Mouse (Mus musculus) liver, adult 2 months (tissue): ENCODE results near the gene 4930402H24Rik. TPM values are rescaled to one million over a fixed set of nuclear protein-coding genes. Genes with fewer than 3 reads are reported as not detected.

ENCODE experiments used
- DNase-seq: peaks from one replicate; pipeline ENCODE4 v3.0.0-alpha.2; 2011; ENCODE audit warnings: low read depth, low spot score; ENCODE audit errors: extremely low read depth
- H3K27ac ChIP-seq: fragments of 200-500 bp; replicated peaks from 2 replicates; pipeline ENCODE4 v1.5.1; 2012; ENCODE audit warnings: low read depth, mild to moderate bottlenecking, control low read depth, inconsistent platforms, low read length; ENCODE audit not compliant: insufficient read depth
- H3K27me3 ChIP-seq: fragments of 200-500 bp; 2 replicates; pipeline ENCODE4 v1.6.1; 2012; ENCODE audit warnings: mild to moderate bottlenecking, moderate library complexity, low read length, inconsistent platforms; ENCODE audit not compliant: control insufficient read depth, insufficient read depth
- H3K36me3 ChIP-seq: fragments of 200-500 bp; 2 replicates; pipeline ENCODE4 v1.6.1; 2012; ENCODE audit warnings: low read length, inconsistent platforms; ENCODE audit not compliant: control insufficient read depth, insufficient read depth
- H3K4me1 ChIP-seq: fragments of 200-500 bp; 2 replicates; pipeline ENCODE4 v1.6.1; 2011; ENCODE audit warnings: low read length; ENCODE audit not compliant: control insufficient read depth, insufficient read depth
- H3K4me3 ChIP-seq: fragments of 200-500 bp; 2 replicates; pipeline ENCODE4 v1.5.1; 2011; ENCODE audit warnings: low read depth, mild to moderate bottlenecking, control low read depth, low read length, moderate library complexity; ENCODE audit not compliant: insufficient read depth
- H3K79me2 ChIP-seq: fragments of 200-500 bp; 2 replicates; pipeline ENCODE4 v1.6.1; 2012; ENCODE audit warnings: inconsistent platforms, mild to moderate bottlenecking, low read length, moderate library complexity; ENCODE audit not compliant: control insufficient read depth, insufficient read depth
- H3K9ac ChIP-seq: fragments of 200-500 bp; 2 replicates; pipeline ENCODE4 v1.6.1; 2012; ENCODE audit warnings: low read depth, mild to moderate bottlenecking, control low read depth, inconsistent platforms, low read length
- CTCF ChIP-seq: fragments of 200-500 bp; IDR thresholded peaks from 2 replicates; pipeline ENCODE4 v1.5.1; 2011; ENCODE audit warnings: low read depth, low read length, control low read depth
- POLR2A ChIP-seq: fragments of 200-500 bp; IDR thresholded peaks from 2 replicates; pipeline ENCODE4 v1.6.1; 2011; ENCODE audit warnings: low read length, control low read depth; ENCODE audit not compliant: insufficient read depth; ENCODE audit errors: extremely low read depth
- WGBS: fragments of 180-500 bp; shearing (Covaris S2); methylation state at CpG from one replicate; pipeline ENCODE4 v1.1.7; 2018; 5-methylcytosine and 5-hydroxymethylcytosine counted together
- polyA plus RNA-seq: library from polyadenylated mRNA; depleted of rRNA; stranded (reverse); fragments of >200 nt; gene quantifications from 2 replicates; pipeline ENCODE4 v1.2.3, GENCODE M21; 2012
- total RNA-seq: library from RNA; depleted of rRNA; stranded (reverse); fragments of >200 nt; gene quantifications from 2 replicates; pipeline ENCODE4 v1.2.3, GENCODE M21; 2014

Gene 4930402H24Rik
- total and polyA plus RNA-seq, 2 experiments, result 14.8 to 18.2 TPM

GRCm38 (mm10) chr2:130928530-130928929 is 22.3 kb upstream of the 4930402H24Rik start:
- H3K27ac ChIP-seq, result 0 out of 2 replicates have a peak overlapping the region, but pooled peaks have one; percentile 41
- H3K79me2 ChIP-seq, result peaks cover 26% of the 10 kb centered on the region
- no peak overlapping the region for H3K9ac ChIP-seq
- H3K36me3 ChIP-seq, result peaks cover 2% of the 10 kb centered on the region; the same call in 1 of the 2 replicates
- TF ChIP-seq CTCF (no peak), POLR2A (no peak)
- peaks cover 43% of the 10 kb centered on the region for H3K4me1 ChIP-seq
- no peak overlapping the region for H3K4me3 ChIP-seq
- peak; percentile 75 for DNase-seq
- no peaks in the 10 kb centered on the region for H3K27me3 ChIP-seq

- Histone ChIP-seq H3K27ac (peak overlapping the region; percentile 80), H3K9ac (no peak overlapping the region), H3K36me3 (no peaks in the 10 kb centered on the region), H3K79me2 (peaks cover 27% of the 10 kb centered on the region), H3K4me3 (no peak overlapping the region), H3K4me1 (peaks cover 39% of the 10 kb centered on the region), H3K27me3 (no peaks in the 10 kb centered on the region)
- DNase-seq, result peak; percentile 93
- WGBS, result 35% methylated on average over 4 of the region's 4 CpGs
- TF ChIP-seq POLR2A (no peak), CTCF (no peak)
Observed at GRCm38 (mm10) chr2:130928031-130928430, 21.8 kb upstream of the 4930402H24Rik start.

- no peaks in the 10 kb centered on the region for H3K36me3 ChIP-seq
- no peak for TF ChIP-seq POLR2A
- TF ChIP-seq CTCF, result no peak
- H3K9ac ChIP-seq, result no peak overlapping the region
- WGBS, result 18% methylated on average over 2 of the region's 2 CpGs
- peaks cover 38% of the 10 kb centered on the region for H3K79me2 ChIP-seq
- H3K4me3 ChIP-seq, result no peak overlapping the region
- peak; percentile 89 for DNase-seq
- no peaks in the 10 kb centered on the region for H3K27me3 ChIP-seq
- H3K27ac ChIP-seq, result peak overlapping the region; percentile 7
- H3K4me1 ChIP-seq, result peaks cover 30% of the 10 kb centered on the region
Observed at GRCm38 (mm10) chr2:130924950-130925349, 18.7 kb upstream of the 4930402H24Rik start.

GRCm38 (mm10) chr2:130919062-130919593 is 12.9 kb upstream of the 4930402H24Rik start:
- TF ChIP-seq POLR2A (no peak), CTCF (no peak)
- H3K4me3 ChIP-seq, result peak overlapping the region; percentile 28; the same call in 1 of the 2 replicates
- H3K9ac ChIP-seq, result peak overlapping the region; percentile 65
- peak; percentile 97 for DNase-seq
- peak overlapping the region; percentile 95 for H3K27ac ChIP-seq
- 25% methylated on average over 5 of the region's 5 CpGs for WGBS
- no peaks in the 10 kb centered on the region for H3K27me3 ChIP-seq
- peaks cover 37% of the 10 kb centered on the region for H3K79me2 ChIP-seq
- H3K36me3 ChIP-seq, result no peaks in the 10 kb centered on the region
- peaks cover 30% of the 10 kb centered on the region for H3K4me1 ChIP-seq

GRCm38 (mm10) chr2:130917686-130918085 is 11.5 kb upstream of the 4930402H24Rik start:
- peaks cover 33% of the 10 kb centered on the region for H3K79me2 ChIP-seq
- 35% methylated on average over 1 of the region's 1 CpGs for WGBS
- no peaks in the 10 kb centered on the region; the same call in 1 of the 2 replicates for H3K36me3 ChIP-seq
- no peaks in the 10 kb centered on the region for H3K27me3 ChIP-seq
- H3K27ac ChIP-seq, result peak overlapping the region; percentile 62
- peaks cover 28% of the 10 kb centered on the region for H3K4me1 ChIP-seq
- H3K9ac ChIP-seq, result no peak overlapping the region
- DNase-seq, result peak; percentile 68
- H3K4me3 ChIP-seq, result no peak overlapping the region
- TF ChIP-seq CTCF, result no peak

GRCm38 (mm10) chr2:130916521-130917147 is 10.4 kb upstream of the 4930402H24Rik start:
- TF ChIP-seq CTCF (no peak), POLR2A (no peak)
- H3K4me3 ChIP-seq, result no peak overlapping the region
- DNase-seq, result no peak
- no peaks in the 10 kb centered on the region; the same call in 1 of the 2 replicates for H3K36me3 ChIP-seq
- H3K4me1 ChIP-seq, result peaks cover 31% of the 10 kb centered on the region
- peak overlapping the region; percentile 62; the same call in 1 of the 2 replicates for H3K27ac ChIP-seq
- WGBS, result 81% methylated on average over 3 of the region's 3 CpGs
- H3K9ac ChIP-seq, result no peak overlapping the region
- H3K79me2 ChIP-seq, result peaks cover 37% of the 10 kb centered on the region
- no peaks in the 10 kb centered on the region for H3K27me3 ChIP-seq
